Mouse (Mus musculus) adrenal gland, postnatal 4 days (tissue): ENCODE measurements at regions not wholly inside any gene's neighbourhood (a gene's known extent, or its start where the extent isn't known, plus 50 kb on each side); places are given as distances from the start of the nearest gene placed in this dataset.
"Not testable (repeated sequence)": the region's sequence is repeated elsewhere in the genome, so short reads cannot be mapped to it uniquely, and the experiment has no call there.

Experiments
- DNase-seq, 2 experiments: peaks; one replicate each; pipeline ENCODE4 v3.0.0; 2021 to 2022; ENCODE audit warnings: low spot score in 2 of 2, mixed read lengths in 2 of 2

GRCm38 (mm10) chr10:126386430-126386829 is 420.5 kb downstream of the Lrig3 start:
- DNase-seq, result no peak

- no peak for DNase-seq
These were observed 419.7 kb downstream of the Lrig3 start for GRCm38 (mm10) chr10:126385644-126386043.

GRCm38 (mm10) chr10:126380381-126380780 is 414.4 kb downstream of the Lrig3 start:
- DNase-seq, result no peak

- no peak for DNase-seq
These were observed 413.3 kb downstream of the Lrig3 start for GRCm38 (mm10) chr10:126379239-126379638.

GRCm38 (mm10) chr10:126373906-126374305 is 407.9 kb downstream of the Lrig3 start:
- DNase-seq, result no peak

GRCm38 (mm10) chr10:126371881-126372280 is 405.9 kb downstream of the Lrig3 start:
- no peak for DNase-seq

- no peak for DNase-seq
These were observed 383.1 kb downstream of the Lrig3 start for GRCm38 (mm10) chr10:126349076-126349475.

- DNase-seq, result no peak
These were observed 371.5 kb downstream of the Lrig3 start for GRCm38 (mm10) chr10:126337426-126337825.

GRCm38 (mm10) chr10:126333786-126334185 is 367.8 kb downstream of the Lrig3 start:
- no peak for DNase-seq

- DNase-seq, result peak; percentile 73 to 84
These were observed 364.5 kb downstream of the Lrig3 start for GRCm38 (mm10) chr10:126330305-126330969.

- DNase-seq, result no peak
These were observed 354.9 kb downstream of the Lrig3 start for GRCm38 (mm10) chr10:126320831-126321230.

- DNase-seq, result no peak
These were observed 353.8 kb downstream of the Lrig3 start for GRCm38 (mm10) chr10:126319795-126320194.

- DNase-seq, result no peak
These were observed 334.0 kb downstream of the Lrig3 start for GRCm38 (mm10) chr10:126299962-126300361.

- DNase-seq, result no peak
These were observed 332.2 kb downstream of the Lrig3 start for GRCm38 (mm10) chr10:126298211-126298610.

- no peak for DNase-seq
These were observed 329.9 kb downstream of the Lrig3 start for GRCm38 (mm10) chr10:126295853-126296252.

GRCm38 (mm10) chr10:126291765-126292164 is 325.8 kb downstream of the Lrig3 start:
- no peak for DNase-seq

- DNase-seq, result not testable (repeated sequence)
These were observed 319.1 kb downstream of the Lrig3 start for GRCm38 (mm10) chr10:126285096-126285495.

- DNase-seq, result no peak
These were observed 304.4 kb downstream of the Lrig3 start for GRCm38 (mm10) chr10:126270376-126270775.

GRCm38 (mm10) chr10:126267321-126267998 is 301.5 kb downstream of the Lrig3 start:
- DNase-seq, result no peak

- DNase-seq, result no peak
These were observed 291.2 kb downstream of the Lrig3 start for GRCm38 (mm10) chr10:126257171-126257570.

- DNase-seq, result no peak
These were observed 288.2 kb downstream of the Lrig3 start for GRCm38 (mm10) chr10:126254198-126254597.

- no peak for DNase-seq
These were observed 283.2 kb downstream of the Lrig3 start for GRCm38 (mm10) chr10:126249176-126249575.

GRCm38 (mm10) chr10:126243051-126243450 is 277.1 kb downstream of the Lrig3 start:
- DNase-seq, result no peak
